Mouse (Mus musculus) heart, adult 18-20 months (tissue): Measurements from ENCODE around the gene 1500011B03Rik. TPM values are rescaled to one million over a fixed set of nuclear protein-coding genes. Genes with fewer than 3 reads are reported as not detected.
"Not testable (repeated sequence)": the region's sequence is repeated elsewhere in the genome, so short reads cannot be mapped to it uniquely, and the experiment has no call there.

Experiments used
- DNase-seq, 2 experiments: peaks; one replicate each; pipeline ENCODE4 v3.0.0; 2021 to 2022; ENCODE audit warnings: mixed read lengths in 1 of 2
- long read RNA-seq, 2 experiments: library from polyadenylated mRNA; stranded (forward); transcript quantifications; one replicate each; pipeline ENCODE4 v2.0.0; 2021
- total RNA-seq, 2 experiments: library from RNA; stranded (reverse); gene quantifications; 2 replicates each; pipeline ENCODE4 v1.2.3; 2021

Gene 1500011B03Rik
- total RNA-seq = 1 to 10 TPM; 4.0 to 4.5 TPM
- long read RNA-seq, experiment 1, partial matches to known transcripts = 0 of 3 reads
- long read RNA-seq, experiment 1, other reads (novel, unspliced or antisense) = 0 of 3 reads
- long read RNA-seq, experiment 2 = 0 reads

DNA sequence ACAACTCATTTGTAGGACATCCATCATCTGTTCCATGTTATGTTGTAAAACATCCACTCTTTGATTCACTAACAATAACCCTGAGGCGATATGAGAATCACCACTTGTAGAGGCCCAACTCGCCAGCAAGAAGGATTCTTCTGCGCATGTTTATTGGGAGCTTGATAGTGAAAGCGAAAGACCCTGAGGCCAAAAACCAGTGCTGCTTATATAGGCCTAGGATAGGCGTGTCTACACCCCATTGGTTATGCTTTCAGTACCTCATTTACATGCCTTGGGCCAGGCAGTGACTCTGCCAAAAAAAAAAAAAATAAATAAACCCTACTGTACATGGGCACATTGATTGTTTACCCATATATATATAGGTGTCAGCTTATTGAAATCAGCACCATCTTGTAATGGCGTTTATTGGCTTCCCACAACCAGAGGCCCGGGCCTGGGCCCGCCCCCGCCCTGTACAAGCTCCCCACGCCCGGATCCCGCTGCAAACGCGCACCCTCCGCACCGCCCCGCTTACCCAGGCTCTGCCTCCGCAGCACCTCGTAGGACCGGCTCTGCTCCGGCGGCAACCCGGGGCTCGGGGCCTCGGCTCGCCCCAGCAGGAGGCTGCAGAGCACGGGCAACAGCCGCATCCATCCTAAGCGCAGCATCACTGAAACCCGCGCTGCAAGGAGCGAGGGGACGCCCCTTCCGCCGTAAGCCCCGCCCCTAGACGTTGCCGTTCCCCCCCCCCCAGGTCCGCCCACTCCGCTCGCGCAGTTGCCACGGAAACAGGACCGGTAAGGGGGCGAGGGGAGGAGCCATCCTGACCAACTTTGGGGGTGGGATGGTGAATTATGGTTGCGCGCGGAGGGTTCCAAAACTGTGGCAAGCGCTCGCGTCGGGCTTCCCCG, at the start of gene 1500011B03Rik:
Gene 1500011B03Rik (minus strand): TSS at position 673 of the 893 bp plus-strand sequence.
- DNase-seq = peak; percentile 65 to 74

DNA sequence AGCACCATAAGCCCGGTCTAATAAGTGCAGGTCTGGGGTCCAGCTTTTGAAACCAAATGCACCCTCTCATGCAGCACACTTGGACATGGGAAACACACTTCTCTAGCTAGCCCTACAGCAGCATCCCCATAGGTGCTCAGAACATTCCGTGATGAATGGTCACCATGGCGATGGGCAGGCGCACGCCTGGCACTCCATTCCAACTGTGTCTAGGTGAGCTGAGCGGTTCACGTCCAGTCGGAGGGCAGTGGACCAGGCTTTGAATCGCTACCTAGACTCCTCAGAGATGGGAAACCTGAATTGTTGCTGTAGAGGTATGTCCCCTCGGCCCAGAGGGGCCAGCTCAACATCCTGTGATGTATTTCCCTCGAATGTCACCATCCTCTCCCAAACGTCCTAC, 42.0 kb upstream of the 1500011B03Rik start:
- DNase-seq = no peak

DNA sequence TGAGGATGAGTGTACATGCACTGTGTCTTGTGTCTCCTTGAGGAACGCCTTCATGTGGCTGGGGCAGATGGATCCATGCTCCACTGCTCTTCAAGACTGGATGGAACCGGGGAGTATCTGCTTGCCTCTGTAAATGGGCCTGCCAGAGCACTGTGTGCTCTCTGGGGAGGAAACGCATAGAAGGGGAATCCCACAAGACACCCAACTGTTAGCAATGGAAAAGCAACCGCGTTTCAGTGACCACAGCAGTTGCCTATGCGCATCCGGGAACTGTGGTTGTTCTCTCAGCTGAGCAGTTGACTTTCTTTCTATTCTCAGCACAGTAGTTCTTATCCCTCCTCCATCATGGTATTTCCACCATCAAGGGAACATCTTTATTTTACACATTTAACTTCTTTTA, 41.5 kb upstream of the 1500011B03Rik start:
- no peak for DNase-seq

DNA sequence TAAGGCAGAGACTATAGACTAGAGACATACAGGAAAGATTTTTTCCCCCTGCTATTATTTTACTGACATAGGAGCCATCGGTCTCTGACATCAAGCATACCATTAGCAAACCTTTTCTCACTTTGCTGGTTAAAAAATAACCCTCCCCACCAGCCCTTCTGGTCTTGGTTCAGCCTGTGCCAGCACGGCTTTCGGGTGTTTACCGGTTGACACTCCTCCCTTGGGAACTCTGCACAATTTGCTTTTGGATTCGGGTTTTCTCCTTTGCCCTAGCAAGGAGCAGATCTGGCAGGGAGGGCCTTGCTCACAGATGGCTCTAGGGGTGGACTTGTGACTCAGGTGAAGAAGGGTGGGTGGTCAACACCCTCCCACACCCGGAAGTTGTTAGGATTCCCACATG, 38.5 kb upstream of the 1500011B03Rik start:
- no peak for DNase-seq

DNA sequence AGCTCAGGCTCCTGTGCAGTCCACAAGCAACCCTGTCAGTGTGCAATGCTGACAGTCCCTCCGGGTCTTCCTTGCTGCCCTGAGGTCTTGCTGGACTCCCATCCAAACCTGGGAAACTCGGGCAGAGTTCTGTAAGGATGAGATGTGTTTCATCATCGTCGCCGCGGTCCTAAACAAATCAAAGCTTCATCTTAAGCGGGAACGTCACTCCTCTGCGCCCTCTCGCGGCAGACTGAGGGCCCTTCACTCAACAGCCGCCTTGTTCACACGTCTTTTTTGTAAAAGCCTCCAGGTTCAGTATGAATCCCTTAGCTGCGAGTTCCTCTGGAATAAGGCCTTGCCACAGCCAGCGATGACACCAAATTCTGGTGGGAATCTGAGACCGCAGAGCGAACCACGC, 36.0 kb upstream of the 1500011B03Rik start:
- peak; percentile 59 to 84 for DNase-seq

DNA sequence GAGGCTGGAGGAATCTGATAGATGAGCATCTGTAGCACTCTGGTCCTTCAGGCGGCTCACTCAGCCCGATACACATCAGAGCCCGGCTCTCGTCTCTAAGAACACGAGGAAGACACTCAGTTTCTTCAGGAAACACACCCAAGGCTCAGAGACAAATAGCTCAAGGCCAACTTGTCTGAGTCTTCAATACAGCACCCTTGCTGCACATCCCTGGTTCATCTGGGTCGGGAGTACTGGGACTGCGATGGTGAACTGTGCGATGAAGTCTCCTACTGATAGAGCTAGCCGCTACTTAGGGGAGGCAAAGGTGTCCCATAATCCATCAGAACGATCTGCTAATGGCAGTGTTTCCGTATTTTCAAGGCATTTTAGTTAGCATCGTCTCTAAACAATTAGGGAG, 35.3 kb upstream of the 1500011B03Rik start, which contains the start of gene Gm9936:
Gene Gm9936 (minus strand): TSS at position 101 of the 400 bp plus-strand sequence.
- no peak for DNase-seq

DNA sequence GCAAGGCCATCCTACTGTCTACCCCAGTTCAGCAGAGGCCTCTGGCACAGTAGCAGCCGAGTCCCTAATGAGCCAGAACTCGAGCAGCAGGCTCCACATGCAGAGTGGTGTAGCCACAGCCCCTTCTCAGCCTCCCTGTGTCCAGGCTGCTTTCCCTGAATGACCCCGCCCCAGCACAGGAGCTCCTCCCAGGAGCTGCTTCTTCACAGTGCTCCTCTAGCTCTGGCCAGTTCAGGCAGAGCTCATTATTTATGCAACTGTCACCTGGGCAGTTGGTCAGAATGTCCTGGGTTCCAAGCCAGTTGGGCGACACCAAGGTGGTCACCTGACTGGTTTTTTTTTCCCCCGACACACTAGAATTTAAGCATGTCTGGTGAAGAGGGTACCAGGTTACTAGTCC, 30.1 kb upstream of the 1500011B03Rik start, which contains the start of gene 4930519G04Rik:
Gene 4930519G04Rik (plus strand): TSS at position 301 of the 400 bp plus-strand sequence.
- DNase-seq = not testable (repeated sequence)

DNA sequence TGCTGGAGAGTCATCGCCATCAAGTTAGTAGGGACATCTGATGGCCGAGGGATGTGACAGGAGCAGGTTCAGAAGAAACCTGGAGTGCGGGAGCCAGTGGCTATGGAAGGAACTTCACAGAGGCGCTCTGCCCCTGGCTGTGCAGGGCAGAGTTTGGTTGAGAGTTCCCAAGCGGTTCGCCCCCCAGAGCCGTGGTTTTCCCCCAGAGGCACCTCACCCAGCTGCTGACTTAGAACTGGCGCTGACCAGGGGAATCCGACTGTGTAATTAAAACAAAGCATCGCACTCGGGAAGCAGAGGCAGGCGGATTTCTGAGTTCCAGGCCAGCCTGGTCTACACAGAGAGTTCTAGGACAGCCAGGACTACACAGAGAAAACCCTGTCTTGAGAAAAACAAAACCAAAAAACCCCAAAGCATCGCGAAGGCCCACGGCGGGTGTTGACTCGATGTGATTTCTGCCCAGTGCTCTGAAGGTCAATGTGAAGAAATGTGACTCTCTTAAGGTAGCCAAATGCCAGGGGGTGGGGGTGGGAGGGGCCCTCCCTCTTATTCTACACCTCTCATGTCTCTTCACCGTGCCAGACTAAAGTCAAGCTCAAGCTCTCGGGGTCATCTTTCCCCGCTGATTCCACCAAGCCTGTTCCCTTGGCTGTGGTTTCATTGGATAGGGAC, 28.4 kb upstream of the 1500011B03Rik start:
- DNase-seq = no peak

DNA sequence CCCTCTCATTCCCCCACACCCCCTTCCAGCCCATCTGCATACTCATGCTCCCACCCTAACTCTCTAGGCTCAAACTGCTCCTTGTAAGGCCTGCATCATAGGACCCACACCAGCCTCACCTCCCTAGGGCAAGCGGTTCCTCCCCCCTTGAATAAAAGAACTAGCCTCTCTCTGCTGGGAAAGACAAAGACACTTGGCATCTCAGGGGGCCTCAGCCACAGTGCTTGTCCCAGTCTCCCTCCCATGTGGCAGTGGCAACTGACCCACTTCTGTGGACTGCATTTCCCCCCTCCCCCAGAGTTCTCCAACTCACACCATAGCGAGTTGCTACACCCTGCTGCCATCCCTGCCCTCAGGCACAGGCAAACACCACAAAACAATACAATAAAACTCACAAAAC, 21.1 kb upstream of the 1500011B03Rik start:
- not testable (repeated sequence) for DNase-seq

DNA sequence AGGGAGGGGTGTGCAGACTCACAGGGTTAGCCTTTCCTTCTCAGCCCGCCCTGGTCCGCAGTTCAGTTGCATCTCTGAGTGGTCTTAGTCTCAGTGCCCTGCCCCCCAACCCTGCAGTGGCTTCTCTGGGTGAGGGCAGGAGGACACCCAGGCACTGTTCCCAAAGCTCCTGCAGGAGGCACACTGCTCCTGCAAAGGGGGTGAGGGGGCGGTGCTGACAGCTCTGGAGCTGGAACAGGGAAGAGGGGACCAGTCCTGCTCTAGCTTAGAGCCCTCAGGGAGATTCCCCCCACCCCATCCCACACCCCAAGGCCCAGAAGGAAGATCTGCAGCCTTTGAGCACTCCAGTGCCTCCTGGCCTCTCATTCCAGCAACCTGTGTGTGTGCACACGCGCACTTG, 19.4 kb upstream of the 1500011B03Rik start:
- no peak for DNase-seq

DNA sequence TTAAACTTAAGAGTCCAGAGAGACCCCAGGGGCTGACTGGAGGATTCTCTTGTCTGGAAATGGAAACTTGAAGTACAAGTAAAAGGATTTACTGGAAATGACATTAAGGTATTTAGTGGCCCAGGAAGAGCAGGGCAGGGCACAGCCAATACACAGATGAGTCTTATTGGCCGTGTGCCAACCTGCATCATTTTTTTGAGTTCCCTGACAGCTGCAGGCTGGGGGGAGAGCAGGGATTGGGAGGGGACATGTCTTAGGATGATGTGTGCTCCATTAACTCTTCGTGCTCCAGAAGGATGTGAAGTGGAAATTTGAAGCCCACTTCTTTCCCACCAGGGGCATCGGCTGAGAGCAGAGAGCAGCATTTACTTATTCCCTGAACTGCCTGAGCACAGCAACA, 18.9 kb upstream of the 1500011B03Rik start:
- DNase-seq = not testable (repeated sequence)

DNA sequence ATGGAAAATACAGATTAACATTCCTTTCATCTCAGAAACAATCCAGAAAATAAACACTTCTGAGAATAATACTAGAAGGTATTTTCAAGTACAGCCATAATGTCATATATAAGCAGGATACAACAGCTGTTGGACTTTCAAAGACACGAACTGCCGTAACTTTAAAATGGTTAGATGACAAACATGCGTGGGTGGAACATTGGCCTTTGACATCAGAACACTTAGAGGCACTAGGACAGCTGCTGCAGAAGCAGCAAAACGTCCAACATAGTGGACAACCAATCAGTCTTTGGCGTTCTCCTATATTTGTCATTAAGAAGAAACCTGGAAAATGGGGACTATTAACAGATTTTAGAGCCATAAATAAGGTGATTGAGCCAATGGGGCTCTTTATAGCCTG, 17.2 kb upstream of the 1500011B03Rik start:
- not testable (repeated sequence) for DNase-seq

DNA sequence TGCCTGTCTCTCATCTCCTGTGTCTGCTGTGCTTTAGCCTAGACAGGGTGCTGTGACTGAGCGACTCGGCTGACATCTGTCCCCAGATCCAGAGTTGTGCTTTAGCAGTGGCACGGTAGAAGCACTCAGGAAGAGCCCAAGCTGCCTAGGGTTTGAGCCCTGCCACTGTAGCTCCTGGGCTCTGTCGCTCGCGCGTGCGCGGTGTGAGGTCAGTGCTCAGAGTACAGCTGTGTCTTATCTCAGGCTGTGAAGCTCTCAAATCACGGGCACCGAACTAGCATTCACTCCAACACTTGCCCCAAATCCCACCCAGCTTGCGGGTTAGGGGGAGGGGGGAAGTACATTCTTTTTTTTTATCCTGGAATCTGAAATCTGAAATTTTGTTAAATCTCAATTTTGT, 13.6 kb upstream of the 1500011B03Rik start:
- no peak for DNase-seq

DNA sequence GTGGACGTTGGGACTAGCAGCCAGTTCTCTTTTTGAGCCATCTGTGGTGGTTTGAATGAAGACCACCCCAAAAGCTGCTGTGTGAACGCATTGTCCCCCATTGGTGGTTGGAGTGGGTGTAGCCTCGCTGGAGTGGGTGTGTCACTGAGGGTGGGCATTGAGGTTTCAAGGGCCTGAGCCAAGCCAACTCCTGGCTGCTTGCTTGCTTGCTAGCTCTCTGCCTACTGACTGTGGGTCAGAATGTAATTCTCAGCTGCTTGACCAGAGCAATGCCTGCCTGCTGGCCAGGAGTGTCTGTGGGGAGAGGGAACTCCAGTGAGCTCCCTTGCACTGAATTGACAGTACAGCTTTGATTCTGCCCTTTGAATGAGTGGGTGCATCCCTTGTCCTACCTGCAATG, 6.5 kb upstream of the 1500011B03Rik start:
- no peak for DNase-seq

DNA sequence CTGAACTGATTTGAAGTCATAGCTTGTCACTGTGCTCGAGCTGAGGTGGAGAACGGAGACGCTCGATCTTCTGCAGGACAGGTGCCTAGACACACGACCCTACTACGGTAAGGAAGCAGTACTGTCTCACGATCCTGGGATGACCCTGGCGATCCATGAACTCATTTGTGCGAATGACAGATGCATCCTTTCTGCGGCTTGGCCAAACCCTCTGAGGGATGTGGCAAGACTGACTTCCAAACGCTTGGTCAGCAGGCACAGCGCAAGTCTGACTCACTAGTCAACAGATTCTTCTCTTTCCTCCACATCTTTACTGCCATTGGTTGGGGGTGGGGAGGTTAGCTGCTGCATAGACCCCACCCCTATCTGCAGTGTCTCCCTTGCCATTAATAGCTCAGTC, 4.2 kb upstream of the 1500011B03Rik start:
- DNase-seq = peak in 1 of 2 experiments; percentile 51

DNA sequence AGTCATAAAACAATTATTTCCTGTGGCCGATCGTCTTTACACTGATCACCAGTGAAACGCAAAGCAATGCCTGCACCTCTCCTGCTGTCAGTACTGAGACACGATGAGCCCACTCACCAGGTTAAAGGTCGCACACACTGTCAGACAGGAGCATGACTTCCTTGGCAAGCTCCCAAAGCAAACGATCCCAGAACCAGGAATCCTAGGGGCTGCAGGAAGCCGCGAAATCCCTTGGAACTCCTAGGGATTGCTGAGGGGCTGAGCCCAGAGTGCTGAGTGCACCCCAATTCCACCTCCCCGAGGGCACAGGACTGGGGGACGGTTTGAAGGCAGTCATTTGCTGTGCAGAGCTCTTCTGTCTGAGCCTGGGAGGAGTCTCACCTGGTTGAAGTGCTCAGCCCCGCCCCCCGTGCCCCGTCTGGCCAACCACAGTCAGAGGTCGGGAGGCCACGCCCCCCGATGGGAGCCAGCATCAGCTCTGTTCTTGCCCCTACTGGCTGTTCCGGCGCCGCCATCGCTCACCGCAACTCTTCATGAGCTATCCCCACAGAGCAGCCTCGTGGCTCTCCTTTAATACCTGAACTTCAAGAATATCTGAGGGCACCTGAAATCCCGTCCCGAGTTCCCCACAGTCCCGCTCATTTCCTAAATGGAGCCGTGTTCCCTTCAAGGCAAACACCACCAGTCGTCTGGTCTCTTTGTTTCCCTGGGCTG, 2.9 kb upstream of the 1500011B03Rik start:
- DNase-seq = peak; percentile 30 to 42

DNA sequence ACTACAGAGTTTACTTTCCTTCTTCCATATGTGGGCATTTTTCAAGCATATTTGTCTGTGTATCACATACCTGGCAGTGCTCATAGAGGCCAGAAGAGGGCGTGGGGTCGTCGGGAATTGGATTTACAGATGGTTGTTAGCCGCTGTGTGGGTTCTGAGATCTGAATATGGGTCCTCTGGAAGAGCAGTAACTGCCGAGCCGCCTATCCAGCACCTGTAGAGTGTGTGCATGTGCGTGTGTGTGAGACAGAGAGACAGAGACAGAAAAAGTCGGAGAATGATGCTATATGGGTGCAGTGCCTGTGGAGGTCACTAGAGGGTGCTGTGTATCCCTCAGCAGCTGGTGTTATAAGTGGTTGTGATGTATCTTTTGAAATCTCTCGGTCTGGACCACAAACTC, 929 bp upstream of the 1500011B03Rik start:
- DNase-seq = peak; percentile 19 to 63

DNA sequence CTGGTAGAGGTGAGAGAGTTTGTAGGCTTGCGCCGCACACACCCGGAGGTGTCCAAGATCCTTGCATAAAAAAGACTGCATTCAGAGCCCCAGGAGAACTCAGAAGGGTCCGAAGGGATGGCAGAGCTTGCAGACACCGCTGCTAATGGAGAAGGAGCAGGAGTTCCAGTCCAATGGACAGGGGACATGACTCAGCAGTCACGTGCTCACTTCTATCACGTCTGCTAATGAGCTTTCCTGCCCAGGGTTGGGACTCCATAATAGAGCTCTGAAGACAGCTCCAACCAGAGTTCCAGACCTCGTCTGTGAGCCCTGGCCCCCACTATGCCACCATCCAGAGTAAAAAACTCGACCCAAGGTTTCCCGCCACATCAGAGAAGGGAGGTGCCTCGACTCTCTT, 5.1 kb downstream of the 1500011B03Rik start:
- no peak for DNase-seq

DNA sequence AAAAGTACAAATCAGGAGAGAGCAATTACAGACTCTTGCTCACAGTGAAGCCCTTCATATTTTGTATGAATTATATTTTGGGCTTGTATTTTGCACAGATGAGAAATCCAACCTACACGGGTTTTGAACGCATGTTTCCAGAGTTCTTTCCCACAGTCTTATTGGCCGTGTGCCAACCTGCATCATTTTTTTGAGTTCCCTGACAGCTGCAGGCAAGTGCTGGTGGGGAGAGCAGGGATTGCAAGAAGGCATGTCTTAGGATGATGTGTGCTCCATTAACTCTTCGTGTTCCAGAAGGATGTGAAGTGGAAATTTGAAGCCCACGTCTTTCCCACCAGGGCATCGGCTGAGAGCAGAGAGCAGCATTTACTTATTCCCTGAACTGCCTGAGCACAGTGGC, 6.7 kb downstream of the 1500011B03Rik start:
- DNase-seq = no peak

DNA sequence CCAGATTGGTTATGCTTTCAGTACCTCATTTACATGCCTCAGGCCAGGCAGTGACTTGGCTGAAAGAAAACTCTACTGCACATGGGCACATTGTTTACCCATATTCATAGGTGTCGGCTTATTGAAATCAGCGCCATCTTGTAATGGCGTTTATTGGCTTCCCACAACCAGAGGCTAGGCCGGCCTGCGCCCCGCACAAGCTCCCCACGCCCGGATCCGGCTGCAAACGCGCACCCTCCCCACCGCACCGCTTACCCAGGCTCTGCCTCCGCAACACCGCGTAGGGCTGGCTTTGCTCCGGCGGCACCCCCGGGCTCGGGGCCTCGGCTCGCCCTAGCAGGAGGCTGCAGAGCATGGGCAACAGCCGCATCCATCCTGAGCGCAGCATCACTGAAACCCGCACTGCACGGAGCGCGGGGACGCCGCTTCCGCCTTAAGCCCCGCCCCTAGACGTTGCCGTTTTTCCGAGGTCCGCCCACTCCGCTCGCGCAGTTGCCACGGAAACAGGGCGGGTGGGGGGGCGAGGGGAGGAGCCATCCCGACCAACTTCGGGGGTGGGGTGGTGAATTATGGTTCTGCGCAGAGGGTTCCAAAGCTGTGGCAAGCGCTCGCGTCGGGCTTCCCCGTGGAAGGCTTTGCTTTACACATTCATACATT, 9.6 kb downstream of the 1500011B03Rik start:
- peak; percentile 86 to 87 for DNase-seq

DNA sequence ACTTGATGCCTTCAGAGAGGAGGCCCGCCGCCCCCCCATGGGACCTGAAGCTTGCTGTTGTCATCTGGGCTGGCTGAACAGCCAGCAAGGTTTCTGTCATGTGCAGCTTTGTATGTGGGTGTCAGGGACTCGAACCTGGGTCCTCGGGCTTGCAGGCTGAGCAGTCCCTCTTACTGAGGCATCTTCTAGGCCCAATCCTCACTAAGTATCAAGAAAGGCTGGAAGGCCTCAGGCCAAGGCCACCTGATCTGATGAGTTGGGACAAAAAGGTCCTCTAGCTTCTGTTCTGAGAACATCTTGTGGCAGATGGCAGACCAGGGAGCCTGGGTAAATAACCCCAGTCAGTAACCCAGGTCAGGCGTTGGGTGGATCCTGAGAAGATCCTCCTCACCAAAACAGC, 13.4 kb downstream of the 1500011B03Rik start:
- no peak for DNase-seq
